Mouse (Mus musculus): ENCODE results near the gene 9430015G10Rik.

Gene 9430015G10Rik

DNA sequence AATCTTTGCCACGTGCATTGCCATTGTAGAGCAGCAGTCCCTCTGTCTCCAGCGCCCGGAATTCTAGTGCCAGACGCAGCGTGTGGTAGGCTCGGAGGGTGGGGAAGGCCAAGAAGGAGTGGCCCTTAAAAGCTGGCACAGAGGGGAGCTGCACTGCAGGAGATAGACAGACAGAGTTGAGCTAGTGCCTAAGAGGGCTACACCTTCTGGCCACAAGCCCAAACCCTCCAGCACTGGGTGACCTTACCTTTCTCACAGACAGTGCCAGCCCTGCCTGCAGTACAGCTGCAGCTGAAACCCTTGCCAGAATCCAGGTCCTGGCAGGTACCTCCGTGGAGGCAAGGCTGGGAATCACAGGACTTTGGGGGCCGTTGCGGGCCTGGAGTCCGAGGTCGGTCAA is 62.0 kb downstream of the 9430015G10Rik start:
- DNase-seq (ENCODE audit: low spot score), result no peak

All from retina, embryonic 14.5 days (tissue).